Comparison of ENCODE assay signal across 30 mouse cellular contexts in genomic region chr11:121378644-121379043, GRCm38 (mm10). TPM values are rescaled to one million over a fixed set of nuclear protein-coding genes. Genes with fewer than 3 reads are reported as not detected.
DNase-seq lines count a peak whose midpoint lies in the region; ATAC-seq and TF ChIP-seq lines count a peak whose summit lies in the region.
"Had no signal": no experiment of that assay in that cellular context is flagged by ENCODE, and none has a peak within 500 bp of the region (broad histone marks: within the 10 kb centered on the region; RNA-seq: fewer than 3 reads in every experiment).

No protein-coding gene starts in this region.

- H3K36me3 ChIP-seq in kidney, postnatal 0 days (ENCODE audit: insufficient read depth, low read length) = no peaks in the 10 kb centered on the region
- no peaks in the 10 kb centered on the region for H3K36me3 ChIP-seq in midbrain, embryonic 11.5 days (ENCODE audit: control insufficient read depth, insufficient read depth, low read length)
- H3K36me3 ChIP-seq in midbrain, embryonic 13.5 days = no peaks in the 10 kb centered on the region
- H3K36me3 ChIP-seq: embryonic facial prominence, embryonic 12.5 days; forebrain, embryonic 12.5 days; hindbrain, embryonic 10.5 days; hindbrain, embryonic 15.5 days; intestine, embryonic 15.5 days; limb, embryonic 13.5 days; liver, embryonic 13.5 days; neural tube, embryonic 13.5 days had no signal

- ATAC-seq in kidney, postnatal 0 days (replicated peaks; ENCODE audit: low FRiP score, low read depth) = no peak
- no peak for ATAC-seq in midbrain, embryonic 11.5 days (ENCODE audit: low FRiP score)
- no peak for ATAC-seq in midbrain, embryonic 13.5 days
- ATAC-seq in erythroblast, adult 5-6 weeks (replicated peaks; ENCODE audit: low FRiP score, poor library complexity, severe bottlenecking) = no peak
- ATAC-seq: intestine, embryonic 15.5 days had no signal

- no peaks in the 10 kb centered on the region for H3K27me3 ChIP-seq in kidney, postnatal 0 days (ENCODE audit: insufficient read depth, low read length)
- H3K27me3 ChIP-seq in midbrain, embryonic 11.5 days (ENCODE audit: control insufficient read depth, insufficient read depth, low read length) = no peaks in the 10 kb centered on the region
- 0 out of 2 replicates have a peak, but pooled peaks cover 3% of the 10 kb centered on the region for H3K27me3 ChIP-seq in midbrain, embryonic 13.5 days
- H3K27me3 ChIP-seq: embryonic facial prominence, embryonic 12.5 days; forebrain, embryonic 12.5 days; hindbrain, embryonic 15.5 days; intestine, embryonic 15.5 days; limb, embryonic 13.5 days; neural tube, embryonic 13.5 days had no signal

- no peak overlapping the region for H3K4me2 ChIP-seq in kidney, postnatal 0 days (ENCODE audit: low read length)
- H3K4me2 ChIP-seq in midbrain, embryonic 11.5 days = no peak overlapping the region
- no peak overlapping the region for H3K4me2 ChIP-seq in midbrain, embryonic 13.5 days (replicated peaks)
- H3K4me2 ChIP-seq: embryonic facial prominence, embryonic 12.5 days; forebrain, embryonic 12.5 days; hindbrain, embryonic 15.5 days; intestine, embryonic 15.5 days; limb, embryonic 13.5 days; liver, embryonic 13.5 days; lung, embryonic 14.5 days; neural tube, embryonic 13.5 days had no signal

- H3K9me3 ChIP-seq in kidney, postnatal 0 days (replicated peaks; ENCODE audit: low read length) = no peaks in the 10 kb centered on the region
- peaks cover 4% of the 10 kb centered on the region; the same call in 1 of the 2 replicates for H3K9me3 ChIP-seq in midbrain, embryonic 11.5 days (ENCODE audit: control insufficient read depth, low read length)
- H3K9me3 ChIP-seq in midbrain, embryonic 13.5 days = no peaks in the 10 kb centered on the region
- H3K9me3 ChIP-seq: embryonic facial prominence, embryonic 12.5 days; forebrain, embryonic 12.5 days; hindbrain, embryonic 15.5 days; intestine, embryonic 15.5 days; limb, embryonic 13.5 days; liver, embryonic 13.5 days; neural tube, embryonic 13.5 days had no signal

- no peak overlapping the region for H3K9ac ChIP-seq in kidney, postnatal 0 days (ENCODE audit: low read depth, low read length)
- H3K9ac ChIP-seq in midbrain, embryonic 11.5 days (ENCODE audit: low read length) = no peak overlapping the region
- no peak overlapping the region for H3K9ac ChIP-seq in midbrain, embryonic 13.5 days (replicated peaks)
- H3K9ac ChIP-seq: embryonic facial prominence, embryonic 12.5 days; forebrain, embryonic 12.5 days; hindbrain, embryonic 15.5 days; intestine, embryonic 15.5 days; limb, embryonic 13.5 days; liver, embryonic 13.5 days; lung, embryonic 14.5 days; neural tube, embryonic 13.5 days had no signal

- no peak overlapping the region for H3K4me3 ChIP-seq in kidney, postnatal 0 days (replicated peaks; ENCODE audit: low read depth, low read length)
- H3K4me3 ChIP-seq in midbrain, embryonic 11.5 days (ENCODE audit: low read depth, low read length) = no peak overlapping the region
- no peak overlapping the region for H3K4me3 ChIP-seq in midbrain, embryonic 13.5 days (replicated peaks)
- H3K4me3 ChIP-seq: embryonic facial prominence, embryonic 12.5 days; forebrain, embryonic 12.5 days; hindbrain, embryonic 10.5 days; hindbrain, embryonic 15.5 days; intestine, embryonic 15.5 days; limb, embryonic 13.5 days; liver, embryonic 13.5 days; neural tube, embryonic 13.5 days had no signal

- H3K4me1 ChIP-seq in kidney, postnatal 0 days (replicated peaks; ENCODE audit: insufficient read depth, low read length) = no peaks in the 10 kb centered on the region
- H3K4me1 ChIP-seq in midbrain, embryonic 11.5 days (ENCODE audit: control insufficient read depth, insufficient read depth, low read length) = peaks cover 3% of the 10 kb centered on the region
- 0 out of 2 replicates have a peak, but pooled peaks cover 3% of the 10 kb centered on the region for H3K4me1 ChIP-seq in midbrain, embryonic 13.5 days (replicated peaks)
- H3K4me1 ChIP-seq: embryonic facial prominence, embryonic 12.5 days; forebrain, embryonic 12.5 days; hindbrain, embryonic 15.5 days; intestine, embryonic 15.5 days; limb, embryonic 13.5 days; liver, embryonic 13.5 days had no signal

- TF ChIP-seq CTCF in kidney, postnatal 0 days (IDR thresholded peaks at IDR 0.05; ENCODE audit: low read depth) = peak; percentile 23; the same call in 1 of the 2 replicates

- no peak for DNase-seq in kidney, postnatal 0 days (ENCODE audit: low spot score)
- no peak for DNase-seq in kidney, adult 9 months
- DNase-seq in midbrain, embryonic 11.5 days (ENCODE audit: low spot score, missing footprints) = peak; percentile 54
- DNase-seq in R1 (ENCODE audit: low read depth, low spot score) = peak; percentile 59
- DNase-seq in yolk sac, embryonic 10.5 days (ENCODE audit: low spot score) = no peak
- DNase-seq: adrenal gland, postnatal 14 days; cerebellum, adult 11-12 months; cerebellum, adult 9-11 months; embryo, embryonic 11 days; gastrocnemius, postnatal 10 days; heart, postnatal 14 days; kidney, adult 2 months; kidney, postnatal 10 days; layer of hippocampus, adult 9-11 months; liver, embryonic 13.5 days; lung, embryonic 14.5 days; lung, postnatal 14 days; right cerebral cortex, postnatal 4 days; thymus, adult 2 months; thymus, postnatal 4 days had no signal

- no peak overlapping the region for H3K27ac ChIP-seq in kidney, postnatal 0 days
- no peak overlapping the region for H3K27ac ChIP-seq in midbrain, embryonic 11.5 days (ENCODE audit: low read depth, low read length)
- no peak overlapping the region for H3K27ac ChIP-seq in midbrain, embryonic 13.5 days
- H3K27ac ChIP-seq: embryonic facial prominence, embryonic 12.5 days; forebrain, embryonic 12.5 days; hindbrain, embryonic 10.5 days; hindbrain, embryonic 15.5 days; intestine, embryonic 15.5 days; limb, embryonic 13.5 days; liver, embryonic 13.5 days; neural tube, embryonic 13.5 days had no signal

RNA-seq across cellular contexts. Expression of gene Rab40b, which starts 9.4 kb away (rescaled TPM):
- 4.9 and 5.7 TPM in 2 replicates for polyA plus RNA-seq in kidney, postnatal 0 days (2015; fragmentation: Nextera tagmentation; extraction: Ambion mirVana)
- 3.3 and 3.8 TPM in 2 replicates for polyA plus RNA-seq in midbrain, embryonic 11.5 days (2014; fragmentation: Nextera tagmentation; extraction: Ambion mirVana)
- polyA plus RNA-seq in midbrain, embryonic 13.5 days (2015; fragmentation: Nextera tagmentation; extraction: Ambion mirVana) = 5.9 and 7.9 TPM in 2 replicates
- total RNA-seq in erythroblast, adult 5-6 weeks (2015; ENCODE audit: low replicate concordance) = not detected in 2 replicates
- total RNA-seq in erythroblast, adult 5-6 weeks (2017; ENCODE audit: low replicate concordance) = not detected in 2 replicates

RNA-seq across cellular contexts. Expression of gene Wdr45b, which starts 24.4 kb away (rescaled TPM):
- 76.2 and 83.7 TPM in 2 replicates for polyA plus RNA-seq in kidney, postnatal 0 days (2015; fragmentation: Nextera tagmentation; extraction: Ambion mirVana)
- polyA plus RNA-seq in midbrain, embryonic 11.5 days (2014; fragmentation: Nextera tagmentation; extraction: Ambion mirVana) = 94.4 and 99.2 TPM in 2 replicates
- polyA plus RNA-seq in midbrain, embryonic 13.5 days (2015; fragmentation: Nextera tagmentation; extraction: Ambion mirVana) = 80.4 and 82.6 TPM in 2 replicates
- 10.6 and 14.4 TPM in 2 replicates for total RNA-seq in erythroblast, adult 5-6 weeks (2015; ENCODE audit: low replicate concordance)
- 19.2 and 22.6 TPM in 2 replicates for total RNA-seq in erythroblast, adult 5-6 weeks (2017; ENCODE audit: low replicate concordance)

RNA-seq across cellular contexts. Expression of gene Fn3krp, which starts 42.6 kb away (rescaled TPM):
- 10.1 and 10.3 TPM in 2 replicates for polyA plus RNA-seq in kidney, postnatal 0 days (2015; fragmentation: Nextera tagmentation; extraction: Ambion mirVana)
- polyA plus RNA-seq in midbrain, embryonic 11.5 days (2014; fragmentation: Nextera tagmentation; extraction: Ambion mirVana) = 8.6 and 10.6 TPM in 2 replicates
- polyA plus RNA-seq in midbrain, embryonic 13.5 days (2015; fragmentation: Nextera tagmentation; extraction: Ambion mirVana) = 11.7 and 11.9 TPM in 2 replicates
- total RNA-seq in erythroblast, adult 5-6 weeks (2015; ENCODE audit: low replicate concordance) = 76.1 and 78.2 TPM in 2 replicates
- total RNA-seq in erythroblast, adult 5-6 weeks (2017; ENCODE audit: low replicate concordance) = 150 and 165 TPM in 2 replicates

RNA-seq across cellular contexts. Expression of gene Fn3k, which starts 56.1 kb away (rescaled TPM):
- polyA plus RNA-seq in kidney, postnatal 0 days (2015; fragmentation: Nextera tagmentation; extraction: Ambion mirVana) = 5.6 and 6.6 TPM in 2 replicates
- 1.7 and 1.8 TPM in 2 replicates for polyA plus RNA-seq in midbrain, embryonic 11.5 days (2014; fragmentation: Nextera tagmentation; extraction: Ambion mirVana)
- 3.8 and 4.4 TPM in 2 replicates for polyA plus RNA-seq in midbrain, embryonic 13.5 days (2015; fragmentation: Nextera tagmentation; extraction: Ambion mirVana)
- total RNA-seq in erythroblast, adult 5-6 weeks (2015; ENCODE audit: low replicate concordance) = 159 and 182 TPM in 2 replicates
- total RNA-seq in erythroblast, adult 5-6 weeks (2017; ENCODE audit: low replicate concordance) = 220 and 265 TPM in 2 replicates
- total RNA-seq: granulocyte monocyte progenitor cell, adult 5-6 weeks had no signal

Comparison
In these comparisons a context has a peak if more than half of its experiments do, and no peak if none do; other contexts are left out.
1. DNase-seq: peak in midbrain, embryonic 11.5 days (single experiment) and R1 (single experiment); none in kidney, postnatal 0 days (single experiment), kidney, adult 9 months (single experiment) and yolk sac, embryonic 10.5 days (single experiment).